Mouse (Mus musculus) liver, embryonic 16.5 days (tissue): Measurements from ENCODE around the gene Dna2. TPM values are rescaled to one million over a fixed set of nuclear protein-coding genes. Genes with fewer than 3 reads are reported as not detected.

ENCODE experiments used
- ATAC-seq: fragments of 200-750 bp; cut with Nextera tagmentation; 2 replicates; pipeline ENCODE4 v1.8.0; 2017; ENCODE audit warnings: low read depth, mild to moderate bottlenecking, moderate number of reproducible peaks, moderate library complexity
- H3K27ac ChIP-seq: fragments of 300-500 bp; sonication (generic); 2 replicates; pipeline ENCODE4 v1.5.1; 2014; ENCODE audit warnings: mild to moderate bottlenecking, low read length
- H3K27me3 ChIP-seq: fragments of 300-500 bp; sonication (generic); 2 replicates; pipeline ENCODE4 v1.6.1; 2014; ENCODE audit warnings: low read depth, low read length, mixed read lengths; ENCODE audit not compliant: control insufficient read depth, insufficient read depth
- H3K36me3 ChIP-seq: fragments of 300-500 bp; sonication (generic); 2 replicates; pipeline ENCODE4 v1.6.1; 2014; ENCODE audit warnings: mild to moderate bottlenecking; ENCODE audit not compliant: control insufficient read depth, insufficient read depth
- H3K4me1 ChIP-seq: fragments of 300-500 bp; sonication (generic); 2 replicates; pipeline ENCODE4 v1.6.1; 2014; ENCODE audit warnings: low read depth, low read length, mixed read lengths; ENCODE audit not compliant: control insufficient read depth
- H3K4me2 ChIP-seq: fragments of 300-500 bp; sonication (generic); 2 replicates; pipeline ENCODE4 v1.6.1; 2014; ENCODE audit warnings: low read depth, low read length, mixed read lengths
- H3K4me3 ChIP-seq: fragments of 300-500 bp; sonication (generic); 2 replicates; pipeline ENCODE4 v1.5.1; 2014; ENCODE audit warnings: low read depth, mild to moderate bottlenecking, low read length
- H3K9ac ChIP-seq: fragments of 300-500 bp; sonication (generic); 2 replicates; pipeline ENCODE4 v1.6.1; 2014; ENCODE audit warnings: low read depth, low read length
- H3K9me3 ChIP-seq: fragments of 300-500 bp; sonication (generic); replicated peaks from 2 replicates; pipeline ENCODE4 v1.6.1; 2016; ENCODE audit warnings: low read length; ENCODE audit not compliant: control insufficient read depth
- WGBS: fragments of 180-500 bp; shearing (Covaris S2); extraction: QIAGEN DNeasy Blood & Tissue Kit; methylation state at CpG from one replicate; pipeline ENCODE4 v1.1.7; 2014; ENCODE audit not compliant: insufficient replicate concordance; 5-methylcytosine and 5-hydroxymethylcytosine counted together
- polyA plus RNA-seq: library from polyadenylated mRNA; unstranded; fragments of >200 nt; fragmentation: Nextera tagmentation; extraction: Ambion mirVana; gene quantifications from 2 replicates; pipeline ENCODE4 v1.2.1, GENCODE M21; 2015

The Dna2 gene
- polyA plus RNA-seq, 1 experiment from 2014 or later, result 20.3 TPM

DNA sequence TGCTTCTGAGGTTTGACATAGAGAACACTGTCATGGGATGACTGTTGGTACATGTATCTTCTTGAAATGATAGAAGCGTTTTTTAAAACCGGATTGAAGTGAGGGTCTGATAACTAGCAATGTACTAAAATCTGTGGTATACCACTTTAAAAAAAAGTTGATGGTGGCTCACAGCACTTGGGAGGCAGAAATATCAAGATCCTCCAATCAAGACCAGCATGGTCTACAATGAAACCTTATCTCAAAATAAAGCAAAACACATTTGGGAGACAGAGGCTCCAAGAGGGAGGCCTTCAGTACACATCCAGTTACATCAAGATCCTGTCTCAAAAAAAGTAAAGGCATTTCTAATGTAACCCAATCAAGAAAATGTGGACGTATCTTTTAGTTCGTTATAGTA lies 74.9 kb downstream of the Dna2 start:
- Histone ChIP-seq H3K36me3 (peaks cover 12% of the 10 kb centered on the region), H3K9ac (no peak overlapping the region; the same call in 1 of the 2 replicates), H3K27me3 (no peaks in the 10 kb centered on the region), H3K4me1 (peaks cover 28% of the 10 kb centered on the region), H3K4me2 (peak overlapping the region; percentile 95), H3K27ac (no peak overlapping the region), H3K4me3 (peak overlapping the region; percentile 95), H3K9me3 (no peaks in the 10 kb centered on the region)
- no peak for ATAC-seq
- WGBS, result 13% methylated on average over 4 of the region's 4 CpGs

DNA sequence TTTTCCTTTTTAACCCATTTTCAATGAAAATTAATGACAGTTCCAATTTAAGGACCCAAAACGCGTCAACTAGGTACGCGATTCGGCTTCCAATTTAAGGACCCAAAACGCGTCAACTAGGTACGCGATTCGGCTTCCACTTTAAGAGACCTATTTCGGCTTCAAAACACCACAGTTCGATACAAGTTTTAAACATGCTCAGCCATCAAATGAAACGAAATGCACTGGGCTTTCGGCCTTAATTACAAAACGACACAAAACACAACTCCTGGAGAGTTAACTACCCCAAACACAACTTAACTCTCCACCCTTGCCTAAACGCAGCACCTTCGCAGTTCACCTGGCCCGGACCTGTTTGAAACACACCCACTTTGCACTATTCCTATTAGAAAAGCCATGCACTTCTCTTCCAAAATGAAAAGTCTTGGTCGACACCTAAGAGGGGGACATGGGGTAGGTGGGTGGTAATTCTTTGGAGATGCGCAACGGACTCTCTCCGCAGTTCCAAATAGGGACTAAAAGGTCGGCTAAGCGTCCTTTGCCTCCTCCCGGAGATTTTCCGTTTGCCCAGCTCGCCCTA lies 75.8 kb downstream of the Dna2 start:
- peak overlapping the region; percentile 92 for H3K27ac ChIP-seq
- H3K4me2 ChIP-seq, result peak overlapping the region; percentile 95
- under 1% methylated on average over 27 of the region's 27 CpGs for WGBS
- H3K4me3 ChIP-seq, result peak overlapping the region; percentile 95
- peaks cover 4% of the 10 kb centered on the region for H3K36me3 ChIP-seq
- H3K9ac ChIP-seq, result peak overlapping the region; percentile 82
- H3K4me1 ChIP-seq, result peaks cover 28% of the 10 kb centered on the region
- ATAC-seq, result no peak
- H3K9me3 ChIP-seq, result no peaks in the 10 kb centered on the region
- no peaks in the 10 kb centered on the region for H3K27me3 ChIP-seq

DNA sequence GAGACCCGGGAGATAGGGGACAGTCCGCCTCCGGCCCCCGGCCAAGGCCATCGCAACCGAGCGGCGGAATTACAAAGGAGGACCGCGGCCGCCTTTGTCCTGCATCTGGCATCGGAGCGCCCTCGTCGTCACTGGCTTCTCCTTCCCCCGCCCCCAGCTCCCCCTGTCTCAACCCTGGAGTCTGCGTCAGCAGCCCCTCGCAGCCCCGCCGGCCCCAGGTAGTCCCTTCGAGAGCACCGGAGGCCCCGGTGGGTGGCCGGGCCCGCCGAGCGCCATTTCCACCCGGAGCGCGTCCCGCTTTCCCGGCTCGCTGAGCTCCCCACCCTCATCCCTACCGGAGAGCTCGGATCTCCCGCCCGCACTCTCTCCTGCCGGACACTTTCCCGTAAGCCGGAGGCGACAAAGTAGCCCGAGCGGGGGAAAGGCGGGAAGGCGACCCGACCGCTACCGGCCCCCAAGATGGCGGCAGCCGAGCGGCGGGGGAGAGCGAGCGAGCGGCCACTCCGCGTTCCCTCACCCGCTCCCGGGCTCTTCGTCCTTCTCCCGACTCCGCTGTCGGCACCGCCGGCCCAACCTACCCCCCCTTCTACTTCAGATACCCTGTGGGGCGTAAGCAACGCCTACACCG lies 76.4 kb downstream of the Dna2 start:
- WGBS, result under 1% methylated on average over 67 of the region's 68 CpGs

More for the DNA sequence above, 76.4 kb downstream of the Dna2 start:
- H3K9ac ChIP-seq, result peak overlapping the region; percentile 82
- peak overlapping the region; percentile 95 for H3K4me2 ChIP-seq
- ATAC-seq, result peak; percentile 15; the same call in 1 of the 2 replicates
- peaks cover 28% of the 10 kb centered on the region for H3K4me1 ChIP-seq
- peak overlapping the region; percentile 95 for H3K4me3 ChIP-seq
- H3K27ac ChIP-seq, result peak overlapping the region; percentile 92
- H3K9me3 ChIP-seq, result no peaks in the 10 kb centered on the region
- no peaks in the 10 kb centered on the region for H3K36me3 ChIP-seq
- no peaks in the 10 kb centered on the region for H3K27me3 ChIP-seq

Other genes starting within 250 kb of the Dna2 start
- 0.11 and 0.19 TPM in 2 replicates for gene Stox1, start 220.9 kb upstream of the Dna2 start, polyA plus RNA-seq
- gene Ccar1, start 154.7 kb upstream of the Dna2 start, polyA plus RNA-seq, result 45.0 and 47.3 TPM in 2 replicates
- 1.5 and 2.4 TPM in 2 replicates for gene Tet1, start 38.0 kb upstream of the Dna2 start, polyA plus RNA-seq
- 7.5 and 8.5 TPM in 2 replicates for gene Slc25a16, start 26.4 kb upstream of the Dna2 start, polyA plus RNA-seq
- gene Rufy2, start 33.2 kb downstream of the Dna2 start, polyA plus RNA-seq, result 2.0 and 2.6 TPM in 2 replicates
- 22.2 and 24.3 TPM in 2 replicates for gene Hnrnph3, start 77.2 kb downstream of the Dna2 start, polyA plus RNA-seq
- 5.3 and 6.4 TPM in 2 replicates for gene Pbld2, start 77.3 kb downstream of the Dna2 start, polyA plus RNA-seq
- gene Pbld1, start 113.1 kb downstream of the Dna2 start, polyA plus RNA-seq, result 36.6 and 48.3 TPM in 2 replicates
- not detected in 2 replicates for gene Atoh7, start 152.6 kb downstream of the Dna2 start, polyA plus RNA-seq